Mouse (Mus musculus): ENCODE results near the gene Tbx4.

DNA sequence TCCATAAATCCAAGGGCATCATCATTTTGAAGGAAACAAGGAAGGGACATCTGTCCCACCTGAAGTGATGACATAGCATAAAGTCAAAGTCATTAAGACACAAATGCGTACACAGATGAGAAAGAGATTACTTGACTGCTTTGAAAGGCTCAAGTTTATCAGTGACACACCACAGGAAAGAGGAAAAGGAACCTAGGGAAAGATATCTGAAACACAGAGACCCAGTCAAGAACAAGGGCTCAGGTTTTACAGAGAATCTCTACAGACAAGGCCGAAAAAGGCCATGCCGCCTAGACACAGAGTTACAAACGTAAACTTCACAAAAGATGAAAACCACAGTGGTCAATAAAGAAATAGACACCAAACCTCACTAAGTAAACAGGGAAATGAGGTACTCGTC, 73.6 kb downstream of the Tbx4 start:
- TF ChIP-seq POLR2A (IDR thresholded peaks at IDR 0.05; ENCODE audit: borderline replicate concordance, extremely low read depth, low read depth, low read length) (no peak), CTCF (IDR thresholded peaks at IDR 0.05; ENCODE audit: insufficient read depth, low read length) (no peak)
